Mouse (Mus musculus) heart, embryonic 12.5 days (tissue): ENCODE measurements at regions not wholly inside any gene's neighbourhood (a gene's known extent, or its start where the extent isn't known, plus 50 kb on each side); places are given as distances from the start of the nearest gene placed in this dataset.

Experiments
- ATAC-seq: fragments of 200-750 bp; cut with Nextera tagmentation; 2 replicates; pipeline ENCODE4 v1.8.0; 2017; ENCODE audit warnings: moderate TSS enrichment, moderate library complexity; ENCODE audit not compliant: insufficient number of reproducible peaks, low FRiP score
- H3K27ac ChIP-seq: fragments of 300-500 bp; sonication (generic); 2 replicates; pipeline ENCODE4 v1.5.1; 2016; ENCODE audit warnings: mild to moderate bottlenecking, moderate library complexity; ENCODE audit not compliant: poor library complexity, severe bottlenecking
- H3K27me3 ChIP-seq: fragments of 300-500 bp; sonication (generic); replicated peaks from 2 replicates; pipeline ENCODE4 v1.6.1; 2016; ENCODE audit warnings: mild to moderate bottlenecking, moderate library complexity
- H3K36me3 ChIP-seq: fragments of 300-500 bp; sonication (generic); 2 replicates; pipeline ENCODE4 v1.6.1; 2016; ENCODE audit warnings: mild to moderate bottlenecking, moderate library complexity
- H3K4me1 ChIP-seq: fragments of 300-500 bp; sonication (generic); replicated peaks from 2 replicates; pipeline ENCODE4 v1.6.1; 2016; ENCODE audit warnings: mild to moderate bottlenecking
- H3K4me2 ChIP-seq: fragments of 300-500 bp; sonication (generic); 2 replicates; pipeline ENCODE4 v1.6.1; 2016; ENCODE audit warnings: mild to moderate bottlenecking, moderate library complexity
- H3K4me3 ChIP-seq: fragments of 300-500 bp; sonication (generic); 2 replicates; pipeline ENCODE4 v1.5.1; 2016; ENCODE audit warnings: mild to moderate bottlenecking
- H3K9ac ChIP-seq: fragments of 300-500 bp; sonication (generic); 2 replicates; pipeline ENCODE4 v1.6.1; 2016; ENCODE audit warnings: mild to moderate bottlenecking, moderate library complexity
- H3K9me3 ChIP-seq: fragments of 300-500 bp; sonication (generic); replicated peaks from 2 replicates; pipeline ENCODE4 v1.6.1; 2016; ENCODE audit warnings: mild to moderate bottlenecking, moderate library complexity
- WGBS: fragments of 180-500 bp; shearing (Covaris S2); methylation state at CpG from one replicate; pipeline ENCODE4 v1.1.7; 2016; 5-methylcytosine and 5-hydroxymethylcytosine counted together

- ATAC-seq, result no peak
- WGBS, result 44% methylated on average over 8 of the region's 8 CpGs
- Histone ChIP-seq H3K27ac (no peak overlapping the region), H3K4me2 (no peak overlapping the region), H3K36me3 (no peaks in the 10 kb centered on the region), H3K4me3 (no peak overlapping the region), H3K4me1 (peaks cover 36% of the 10 kb centered on the region), H3K27me3 (no peaks in the 10 kb centered on the region), H3K9me3 (no peaks in the 10 kb centered on the region), H3K9ac (no peak overlapping the region)
These were observed 684.0 kb upstream of the Car8 start for GRCm38 (mm10) chr4:8922695-8923363.

GRCm38 (mm10) chr4:8921477-8922385 is 682.9 kb upstream of the Car8 start:
- peak overlapping the region; percentile 70 for H3K9ac ChIP-seq
- peak overlapping the region; percentile 35 for H3K4me3 ChIP-seq
- peaks cover 32% of the 10 kb centered on the region for H3K4me1 ChIP-seq
- ATAC-seq, result no peak; the same call in 1 of the 2 replicates
- H3K36me3 ChIP-seq, result no peaks in the 10 kb centered on the region
- H3K27ac ChIP-seq, result no peak overlapping the region
- peak overlapping the region; percentile 81 for H3K4me2 ChIP-seq
- H3K9me3 ChIP-seq, result no peaks in the 10 kb centered on the region
- no peaks in the 10 kb centered on the region for H3K27me3 ChIP-seq
- WGBS, result 13% methylated on average over 31 of the region's 31 CpGs

DNA sequence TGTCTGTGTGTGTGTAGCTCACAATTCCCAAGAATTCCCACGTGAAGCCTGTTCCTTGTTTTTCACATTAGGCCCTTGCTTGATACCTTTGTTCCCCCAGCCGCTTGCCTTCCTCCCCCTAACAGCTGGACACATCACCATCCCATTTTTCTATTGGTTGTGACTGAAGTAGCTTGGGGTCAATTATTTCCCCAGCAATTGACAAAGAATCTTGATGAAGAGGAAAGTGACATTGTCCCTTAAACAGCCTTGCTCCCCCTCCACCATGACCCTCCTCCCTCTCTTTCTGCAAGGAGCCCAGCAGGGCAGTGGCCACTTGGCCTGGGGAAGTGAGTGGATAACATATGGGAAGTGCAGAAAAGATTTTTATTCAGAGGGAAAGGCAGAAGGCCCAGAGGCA is 681.5 kb upstream of the Car8 start:
- Histone ChIP-seq H3K27me3 (no peaks in the 10 kb centered on the region), H3K36me3 (no peaks in the 10 kb centered on the region), H3K9ac (no peak overlapping the region), H3K27ac (no peak overlapping the region), H3K4me3 (no peak overlapping the region), H3K9me3 (no peaks in the 10 kb centered on the region), H3K4me1 (peaks cover 24% of the 10 kb centered on the region), H3K4me2 (no peak overlapping the region)
- ATAC-seq, result no peak
- 78% methylated on average over 2 of the region's 2 CpGs for WGBS

DNA sequence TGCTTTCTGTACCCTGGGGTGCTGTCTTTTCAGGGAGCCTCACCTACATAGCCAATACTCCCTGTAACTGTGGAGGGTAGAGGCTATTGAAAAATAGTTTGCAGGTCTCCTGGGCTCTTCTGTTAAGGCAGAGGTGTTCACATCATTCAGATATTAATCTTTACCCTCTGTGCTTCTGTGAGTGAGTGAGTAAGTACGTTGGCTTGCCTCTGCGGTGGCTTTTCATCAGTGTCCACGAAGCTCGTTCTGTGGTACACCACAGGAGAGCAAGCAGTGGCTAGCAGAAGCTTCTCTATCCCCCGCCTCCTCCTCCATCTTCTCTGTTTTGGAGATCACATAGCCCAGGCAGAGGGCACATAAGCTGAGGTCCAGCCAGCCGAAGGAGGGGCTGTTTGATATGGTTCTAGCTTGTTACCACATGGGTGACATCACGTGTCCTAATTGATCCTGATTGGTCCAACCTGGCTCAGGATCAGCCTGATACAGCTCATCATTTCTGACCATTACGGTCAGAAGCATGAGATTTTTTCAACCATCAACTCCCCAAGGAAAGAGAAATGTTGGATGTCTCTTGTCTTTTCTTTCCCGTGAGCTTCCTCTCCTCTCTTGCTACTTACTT is 680.6 kb upstream of the Car8 start:
- no peak overlapping the region for H3K4me3 ChIP-seq
- ATAC-seq, result no peak
- H3K36me3 ChIP-seq, result no peaks in the 10 kb centered on the region
- no peaks in the 10 kb centered on the region for H3K27me3 ChIP-seq
- no peak overlapping the region for H3K4me2 ChIP-seq
- peaks cover 26% of the 10 kb centered on the region for H3K4me1 ChIP-seq
- H3K9me3 ChIP-seq, result no peaks in the 10 kb centered on the region
- H3K27ac ChIP-seq, result no peak overlapping the region
- WGBS, result 80% methylated on average over 9 of the region's 9 CpGs
- H3K9ac ChIP-seq, result no peak overlapping the region
